Mouse (Mus musculus) lung, adult 2 months (tissue): ENCODE results near the gene Cacna2d3. TPM values are rescaled to one million over a fixed set of nuclear protein-coding genes. Genes with fewer than 3 reads are reported as not detected.

Source experiments
- DNase-seq: peaks from one replicate; pipeline ENCODE4 v3.0.0; 2022
- H3K4me1 ChIP-seq: fragments of 200-500 bp; 2 replicates; pipeline ENCODE4 v1.6.1; 2011; ENCODE audit warnings: low read length; ENCODE audit not compliant: control insufficient read depth, insufficient read depth
- H3K4me3 ChIP-seq: fragments of 200-500 bp; replicated peaks from 2 replicates; pipeline ENCODE3; 2011; ENCODE audit warnings: low read depth, mild to moderate bottlenecking, control low read depth, low read length; ENCODE audit errors: extremely low read depth
- CTCF ChIP-seq: fragments of 200-500 bp; IDR thresholded peaks from 2 replicates; pipeline ENCODE4 v1.5.1; 2011; ENCODE audit warnings: mild to moderate bottlenecking, low read length, control low read depth; ENCODE audit not compliant: insufficient read depth
- POLR2A ChIP-seq: fragments of 200-500 bp; IDR thresholded peaks from 2 replicates; pipeline ENCODE4 v1.6.1; 2011; ENCODE audit warnings: low read depth, mild to moderate bottlenecking, control low read depth, low read length, borderline replicate concordance; ENCODE audit errors: extremely low read depth
- WGBS: fragments of 180-500 bp; shearing (Covaris S2); methylation state at CpG from one replicate; pipeline ENCODE4 v1.1.7; 2018; 5-methylcytosine and 5-hydroxymethylcytosine counted together
- polyA plus RNA-seq: library from polyadenylated mRNA; depleted of rRNA; stranded (reverse); fragments of >200 nt; gene quantifications from 2 replicates; pipeline ENCODE4 v1.2.3, GENCODE M21; 2012

Cacna2d3 gene
- polyA plus RNA-seq, 1 experiment = 0.38 TPM

DNA sequence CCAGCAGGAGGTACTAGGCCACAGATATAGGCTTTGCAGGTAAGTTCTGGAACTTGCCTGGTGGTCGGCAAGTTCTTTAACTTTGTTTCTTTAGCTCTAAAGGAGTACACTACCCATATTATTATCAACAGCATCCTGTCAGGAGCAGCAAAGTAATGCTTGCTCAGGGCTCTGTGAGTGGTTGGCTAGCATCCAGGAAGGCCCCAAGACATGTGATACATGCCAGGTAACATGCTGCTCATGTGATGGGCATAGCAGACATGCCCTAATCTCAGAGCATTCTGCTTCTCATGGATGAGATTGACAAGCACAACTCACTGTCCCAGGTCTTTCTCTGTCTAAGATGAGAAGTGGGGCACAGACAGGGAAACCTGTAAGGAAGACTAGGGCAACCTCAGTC lies 442.8 kb downstream of the Cacna2d3 start:
- Histone ChIP-seq H3K4me3 (no peak overlapping the region), H3K4me1 (no peaks in the 10 kb centered on the region)
- TF ChIP-seq CTCF (no peak), POLR2A (no peak)
- 77% methylated on average over 1 of the region's 1 CpGs for WGBS
- DNase-seq = no peak

DNA sequence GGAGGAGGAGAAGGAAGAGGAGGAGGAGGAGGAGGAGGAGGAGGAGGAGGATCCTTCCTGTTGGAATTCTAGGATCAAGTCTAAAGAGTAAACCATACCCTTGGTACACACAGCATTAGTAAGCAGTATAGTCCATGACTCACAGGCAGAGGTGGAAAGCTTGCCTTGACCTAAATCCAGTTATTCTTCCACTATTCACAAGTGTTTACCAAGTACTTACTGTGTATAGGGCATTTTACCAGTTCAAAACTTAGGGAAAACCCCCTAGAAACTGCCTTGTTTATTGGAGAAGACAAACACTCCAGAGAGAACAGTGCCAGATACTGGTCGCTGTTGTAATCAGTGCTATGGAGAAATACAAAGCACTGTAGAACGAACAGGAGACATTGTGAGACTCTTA lies 443.3 kb downstream of the Cacna2d3 start:
- Histone ChIP-seq H3K4me1 (no peaks in the 10 kb centered on the region), H3K4me3 (no peak overlapping the region)
- 43% methylated on average over 2 of the region's 2 CpGs for WGBS
- DNase-seq = no peak
- no peak for TF ChIP-seq POLR2A
- TF ChIP-seq CTCF = no peak

DNA sequence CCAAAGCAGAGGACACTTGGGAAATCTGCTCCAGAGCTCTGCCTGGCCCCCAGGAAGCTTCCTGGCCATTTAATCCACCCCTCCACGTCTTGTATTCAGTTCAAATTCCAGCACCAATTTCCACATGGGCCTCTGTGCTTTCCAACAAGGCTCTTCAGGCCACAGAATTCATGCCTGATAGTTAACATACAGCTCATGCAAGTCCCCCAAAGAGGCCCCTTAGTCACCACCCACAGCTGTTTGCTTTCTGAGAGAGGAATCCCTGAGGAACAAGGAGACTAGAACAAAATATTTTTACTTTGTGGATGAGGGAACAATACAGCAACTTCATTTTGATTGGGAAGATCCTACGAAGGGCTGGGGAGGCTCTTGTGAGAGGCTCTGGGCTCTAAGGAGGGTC lies 444.0 kb downstream of the Cacna2d3 start:
- WGBS = 62% methylated on average over 2 of the region's 2 CpGs
- TF ChIP-seq CTCF (no peak), POLR2A (no peak)
- DNase-seq = no peak
- H3K4me1 ChIP-seq = no peaks in the 10 kb centered on the region
- no peak overlapping the region for H3K4me3 ChIP-seq

DNA sequence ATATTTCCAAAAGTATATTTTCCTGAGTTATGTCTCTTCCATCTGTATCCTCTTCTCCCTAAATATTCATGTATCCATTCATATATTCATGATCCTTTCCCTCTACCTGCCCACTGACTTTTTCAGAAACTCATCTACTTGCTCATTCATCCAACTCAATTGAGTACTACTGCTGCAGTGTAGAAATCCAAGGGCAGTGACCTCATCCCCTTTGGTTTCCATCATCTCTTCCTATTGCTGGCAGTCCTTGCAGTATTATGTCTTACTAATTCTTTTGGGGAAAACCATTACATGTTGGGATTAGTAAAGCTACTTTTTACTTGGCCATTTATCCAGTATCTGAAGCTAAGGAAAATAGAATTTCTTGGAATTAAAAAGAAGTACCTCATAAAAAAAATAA lies 447.8 kb downstream of the Cacna2d3 start:
- TF ChIP-seq POLR2A (no peak), CTCF (no peak)
- no peak overlapping the region for H3K4me3 ChIP-seq
- no peaks in the 10 kb centered on the region for H3K4me1 ChIP-seq
- no peak for DNase-seq

- no peaks in the 10 kb centered on the region for H3K4me1 ChIP-seq
- DNase-seq = peak; percentile 15
- WGBS = 76% methylated on average over 5 of the region's 5 CpGs
- H3K4me3 ChIP-seq = no peak overlapping the region
- TF ChIP-seq POLR2A (no peak), CTCF (no peak)
Observed at GRCm38 (mm10) chr14:29270541-29270940, 451.1 kb downstream of the Cacna2d3 start.

DNA sequence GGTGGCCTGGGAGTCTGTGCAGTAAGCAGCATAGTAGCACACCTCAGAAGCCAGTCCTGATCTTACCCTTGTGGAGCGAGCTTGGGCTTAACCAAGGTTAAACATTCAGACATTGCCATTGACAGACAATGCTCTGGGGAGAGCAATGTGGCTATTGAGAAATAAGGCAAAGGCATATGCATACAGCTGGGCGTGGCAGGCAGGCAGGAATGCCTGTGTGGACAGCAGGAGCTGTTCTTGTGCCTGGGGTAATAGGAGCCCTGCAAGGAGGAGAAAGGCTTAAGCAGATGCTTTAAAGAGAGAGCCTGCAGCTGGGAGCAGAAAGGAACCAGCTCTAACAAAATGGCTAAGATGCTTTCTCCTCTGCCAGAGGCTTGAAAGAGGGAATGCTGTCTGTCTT lies 451.8 kb downstream of the Cacna2d3 start:
- H3K4me1 ChIP-seq = no peaks in the 10 kb centered on the region
- 53% methylated on average over 2 of the region's 2 CpGs for WGBS

DNA sequence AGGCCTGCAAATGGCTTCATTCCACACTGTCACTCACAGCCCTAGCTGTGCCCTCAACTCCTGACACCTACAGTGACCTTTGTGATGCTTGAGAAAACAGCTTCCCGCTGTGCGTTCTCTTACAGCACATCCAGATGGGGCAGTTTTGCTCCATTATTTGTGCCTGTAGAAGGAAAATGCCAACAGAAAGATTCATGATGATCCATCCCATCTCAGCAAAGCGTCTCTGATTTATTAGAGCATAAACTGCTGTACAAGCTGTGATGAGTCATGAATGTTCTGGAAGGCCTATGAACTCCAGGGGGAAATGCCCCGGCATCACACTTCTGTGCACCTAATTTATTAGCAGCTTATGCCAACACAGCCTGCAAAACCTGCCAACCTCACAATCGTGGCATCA lies 453.1 kb downstream of the Cacna2d3 start:
- Histone ChIP-seq H3K4me3 (no peak overlapping the region), H3K4me1 (no peaks in the 10 kb centered on the region)
- WGBS = 47% methylated on average over 5 of the region's 5 CpGs
- TF ChIP-seq CTCF (no peak), POLR2A (no peak)
- no peak for DNase-seq

More for the DNA sequence above, 451.8 kb downstream of the Cacna2d3 start:
- no peak for TF ChIP-seq POLR2A
- TF ChIP-seq CTCF = no peak
- DNase-seq = no peak
- no peak overlapping the region for H3K4me3 ChIP-seq

GRCm38 (mm10) chr14:29267233-29267874 lies 454.3 kb downstream of the Cacna2d3 start:
- no peak overlapping the region for H3K4me3 ChIP-seq
- WGBS = 35% methylated on average over 5 of the region's 5 CpGs

DNA sequence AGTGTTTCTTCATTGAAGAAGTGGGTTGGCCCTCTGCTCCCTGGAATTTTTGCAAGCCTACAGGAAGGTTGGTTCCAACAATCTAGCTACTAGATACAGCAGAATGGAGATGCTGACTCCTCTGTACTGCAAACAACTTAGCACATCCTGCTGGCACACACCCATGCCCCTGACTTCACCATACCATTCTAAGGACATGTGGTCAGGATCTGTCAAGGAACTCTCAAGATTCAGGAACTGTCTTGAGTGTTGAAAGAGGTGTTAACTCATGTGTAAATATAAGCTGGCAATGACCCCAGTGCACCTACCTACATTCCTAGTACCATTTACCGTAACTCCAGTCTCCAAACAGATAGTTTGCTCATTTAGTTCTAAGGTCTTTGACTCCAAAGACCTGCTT lies 461.0 kb downstream of the Cacna2d3 start:
- whole genome bisulfite sequencing = 73% methylated on average over 1 of the region's 1 CpGs
- no peak overlapping the region for H3K4me3 ChIP-seq
- TF ChIP-seq POLR2A (no peak), CTCF (no peak)
- no peak for DNase-seq
- no peaks in the 10 kb centered on the region; the same call in 1 of the 2 replicates for H3K4me1 ChIP-seq

More at GRCm38 (mm10) chr14:29267233-29267874, 454.3 kb downstream of the Cacna2d3 start:
- no peaks in the 10 kb centered on the region for H3K4me1 ChIP-seq
- TF ChIP-seq POLR2A = no peak
- TF ChIP-seq CTCF = peak; percentile 34; the same call in 1 of the 2 replicates
- DNase-seq = no peak

DNA sequence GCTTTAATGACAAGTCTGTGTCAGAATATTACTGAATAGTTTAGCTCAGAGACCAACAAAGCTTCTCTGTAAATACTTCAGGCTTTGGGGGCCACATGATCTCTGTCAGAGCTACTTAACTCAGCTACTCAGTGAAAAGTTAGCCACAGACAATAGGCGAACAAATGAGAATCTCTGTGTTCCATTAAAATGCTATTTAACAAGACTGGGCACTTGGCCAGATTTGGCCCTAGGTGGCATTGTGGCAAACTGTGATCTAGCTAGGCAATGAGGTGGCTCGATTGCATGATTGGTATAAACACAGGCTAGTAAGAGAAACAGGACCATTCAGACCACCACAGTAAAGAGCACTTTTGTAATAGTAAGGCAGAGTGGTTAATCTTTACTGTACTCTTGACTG lies 478.1 kb downstream of the Cacna2d3 start:
- H3K4me1 ChIP-seq = no peaks in the 10 kb centered on the region
- DNase-seq = no peak
- no peak for TF ChIP-seq POLR2A
- TF ChIP-seq CTCF = no peak
- WGBS = 68% methylated on average over 2 of the region's 2 CpGs
- no peak overlapping the region for H3K4me3 ChIP-seq
